Mouse (Mus musculus): ENCODE measurements around the gene Mrpl1. TPM values are rescaled to one million over a fixed set of nuclear protein-coding genes. Genes with fewer than 3 reads are reported as not detected.

Gene Mrpl1
- polyA plus RNA-seq (2012; rRNA removed) (8.2 and 11.4 TPM in 2 replicates), polyA plus RNA-seq (2014; fragmentation: Nextera tagmentation; extraction: Ambion mirVana) (17.5 and 19.3 TPM in 2 replicates)

- H3K9me3 ChIP-seq (ENCODE audit: control insufficient read depth, low read length), result no peaks in the 10 kb centered on the region
- peak; percentile 9 for DNase-seq (ENCODE audit: low spot score)
- peak within 1 kb of the TSS; percentile 63 for H3K27ac ChIP-seq (replicated peaks; ENCODE audit: low read depth, low read length)
- 2% methylated on average over 17 of the region's 17 CpGs for WGBS
- H3K9ac ChIP-seq (ENCODE audit: low read depth, low read length, severe bottlenecking), result peak within 1 kb of the TSS; percentile 68
- peak; percentile 53 for ATAC-seq (ENCODE audit: low FRiP score, low read depth)
- H3K36me3 ChIP-seq (ENCODE audit: control insufficient read depth, insufficient read depth, low read length), result peaks cover 6% of the 10 kb centered on the region; the same call in 1 of the 2 replicates
- peak within 1 kb of the TSS; percentile 62 for H3K4me3 ChIP-seq (replicated peaks; ENCODE audit: low read length)
- H3K27me3 ChIP-seq (ENCODE audit: control insufficient read depth, insufficient read depth, low read length), result no peaks in the 10 kb centered on the region
- H3K4me1 ChIP-seq (ENCODE audit: control insufficient read depth, insufficient read depth, low read length), result peaks cover 8% of the 10 kb centered on the region; the same call in 1 of the 2 replicates
- peak within 1 kb of the TSS; percentile 66 for H3K4me2 ChIP-seq (replicated peaks; ENCODE audit: low read depth, low read length, severe bottlenecking)
- no peak for TF ChIP-seq POLR2A (IDR thresholded peaks at IDR 0.05; ENCODE audit: borderline replicate concordance, extremely low read depth, insufficient read depth, insufficient read length)
These were observed at the start of gene Mrpl1 for GRCm38 (mm10) chr5:96209459-96209858. Gene Mrpl1 (plus strand): TSS chr5:96209493.

- no peak for ATAC-seq (ENCODE audit: low FRiP score, low read depth)
- peak overlapping the region; percentile 98 for H3K27ac ChIP-seq (replicated peaks; ENCODE audit: low read depth, low read length)
- WGBS, result under 1% methylated on average over 32 of the region's 50 CpGs
- H3K9me3 ChIP-seq (ENCODE audit: control insufficient read depth, low read length), result no peaks in the 10 kb centered on the region
- H3K9ac ChIP-seq (ENCODE audit: low read depth, low read length, severe bottlenecking), result peak overlapping the region; percentile 97
- H3K36me3 ChIP-seq (ENCODE audit: control insufficient read depth, insufficient read depth, low read length), result no peaks in the 10 kb centered on the region
- H3K27me3 ChIP-seq (ENCODE audit: control insufficient read depth, insufficient read depth, low read length), result no peaks in the 10 kb centered on the region
- peak; percentile 23 for DNase-seq (ENCODE audit: low spot score)
- peak overlapping the region; percentile 75 for H3K4me2 ChIP-seq (replicated peaks; ENCODE audit: low read depth, low read length, severe bottlenecking)
- H3K4me1 ChIP-seq (ENCODE audit: control insufficient read depth, insufficient read depth, low read length), result peaks cover 7% of the 10 kb centered on the region
- H3K4me3 ChIP-seq (replicated peaks; ENCODE audit: low read length), result peak overlapping the region; percentile 89
- TF ChIP-seq POLR2A (IDR thresholded peaks at IDR 0.05; ENCODE audit: borderline replicate concordance, extremely low read depth, insufficient read depth, insufficient read length), result no peak
These were observed 48.6 kb upstream of the Mrpl1 start for GRCm38 (mm10) chr5:96160467-96161262.

- Histone ChIP-seq H3K9ac (ENCODE audit: low read depth, low read length, severe bottlenecking) (peak overlapping the region; percentile 97), H3K4me3 (replicated peaks; ENCODE audit: low read length) (peak overlapping the region; percentile 89), H3K27ac (replicated peaks; ENCODE audit: low read depth, low read length) (peak overlapping the region; percentile 98), H3K9me3 (ENCODE audit: control insufficient read depth, low read length) (no peaks in the 10 kb centered on the region), H3K36me3 (ENCODE audit: control insufficient read depth, insufficient read depth, low read length) (no peaks in the 10 kb centered on the region), H3K4me2 (replicated peaks; ENCODE audit: low read depth, low read length, severe bottlenecking) (peak overlapping the region; percentile 75), H3K4me1 (ENCODE audit: control insufficient read depth, insufficient read depth, low read length) (peaks cover 7% of the 10 kb centered on the region), H3K27me3 (ENCODE audit: control insufficient read depth, insufficient read depth, low read length) (no peaks in the 10 kb centered on the region)
- DNase-seq (ENCODE audit: low spot score) (no peak), ATAC-seq (ENCODE audit: low FRiP score, low read depth) (peak; percentile 12; the same call in 1 of the 2 replicates)
- no peak for TF ChIP-seq POLR2A (IDR thresholded peaks at IDR 0.05; ENCODE audit: borderline replicate concordance, extremely low read depth, insufficient read depth, insufficient read length)
- 0% methylated on average over 23 of the region's 45 CpGs for WGBS
These were observed 48.1 kb upstream of the Mrpl1 start for GRCm38 (mm10) chr5:96161263-96161577.

- Histone ChIP-seq H3K27ac (replicated peaks; ENCODE audit: low read depth, low read length) (peak overlapping the region; percentile 98), H3K4me1 (ENCODE audit: control insufficient read depth, insufficient read depth, low read length) (peaks cover 7% of the 10 kb centered on the region), H3K9ac (ENCODE audit: low read depth, low read length, severe bottlenecking) (peak overlapping the region; percentile 97), H3K36me3 (ENCODE audit: control insufficient read depth, insufficient read depth, low read length) (no peaks in the 10 kb centered on the region), H3K4me3 (replicated peaks; ENCODE audit: low read length) (peak overlapping the region; percentile 89), H3K9me3 (ENCODE audit: control insufficient read depth, low read length) (no peaks in the 10 kb centered on the region), H3K4me2 (replicated peaks; ENCODE audit: low read depth, low read length, severe bottlenecking) (peak overlapping the region; percentile 75), H3K27me3 (ENCODE audit: control insufficient read depth, insufficient read depth, low read length) (no peaks in the 10 kb centered on the region)
- no peak for TF ChIP-seq POLR2A (IDR thresholded peaks at IDR 0.05; ENCODE audit: borderline replicate concordance, extremely low read depth, insufficient read depth, insufficient read length)
- DNase-seq (ENCODE audit: low spot score) (peak; percentile 28), ATAC-seq (ENCODE audit: low FRiP score, low read depth) (peak; percentile 51)
- 0% methylated on average over 64 of the region's 114 CpGs for WGBS
These were observed 47.5 kb upstream of the Mrpl1 start for GRCm38 (mm10) chr5:96161578-96162398.
